ENCODE assay signal across 10 mouse cellular contexts in genomic region chr8:124283644-124284332, GRCm38 (mm10). TPM values are rescaled to one million over a fixed set of nuclear protein-coding genes. Genes with fewer than 3 reads are reported as not detected.
DNase-seq lines count a peak whose midpoint lies in the region; ATAC-seq and TF ChIP-seq lines count a peak whose summit lies in the region.
"Had no signal": no experiment of that assay in that cellular context is flagged by ENCODE, and none has a peak within 500 bp of the region (broad histone marks: within the 10 kb centered on the region; RNA-seq: fewer than 3 reads in every experiment).

No protein-coding gene starts in this region.

- H3K27me3 ChIP-seq in ES-Bruce4 (ENCODE audit: control insufficient read depth, insufficient read depth, low read length, poor library complexity, severe bottlenecking): no peaks in the 10 kb centered on the region
- H3K27me3 ChIP-seq in forebrain, postnatal 0 days (ENCODE audit: insufficient read depth, low read length): no peaks in the 10 kb centered on the region
- no peaks in the 10 kb centered on the region for H3K27me3 ChIP-seq in midbrain, embryonic 14.5 days (ENCODE audit: control insufficient read depth, insufficient read depth, low read length)
- H3K27me3 ChIP-seq: liver, embryonic 13.5 days had no signal

- no peak for TF ChIP-seq EP300 in ES-Bruce4 (IDR thresholded peaks at IDR 0.05; ENCODE audit: insufficient read depth, low read depth, low read length)

- H3K4me1 ChIP-seq in ES-Bruce4 (ENCODE audit: control insufficient read depth, insufficient read depth, low read length): peaks cover 9% of the 10 kb centered on the region
- H3K4me1 ChIP-seq in forebrain, postnatal 0 days (ENCODE audit: insufficient read depth): peaks cover 34% of the 10 kb centered on the region
- H3K4me1 ChIP-seq in midbrain, embryonic 14.5 days (ENCODE audit: control insufficient read depth, insufficient read depth, low read length): peaks cover 65% of the 10 kb centered on the region

- H3K9ac ChIP-seq in ES-Bruce4 (ENCODE audit: low read depth, poor library complexity, severe bottlenecking): no peak overlapping the region
- no peak overlapping the region for H3K9ac ChIP-seq in forebrain, postnatal 0 days
- peak overlapping the region; percentile 31; the same call in 1 of the 2 replicates for H3K9ac ChIP-seq in midbrain, embryonic 14.5 days (replicated peaks; ENCODE audit: low read length)
- H3K9ac ChIP-seq: liver, embryonic 13.5 days had no signal

- peak; percentile 56 for DNase-seq in cerebellum, adult 11-12 months
- no peak for DNase-seq in cerebellum, adult 8-10 months
- no peak for DNase-seq in forebrain, postnatal 0 days
- no peak for DNase-seq in midbrain, embryonic 14.5 days
- no peak for DNase-seq in spleen, postnatal 10 days (ENCODE audit: low spot score in 2 of 2)
- DNase-seq in urinary bladder, adult 2 months (ENCODE audit: low spot score): no peak
- DNase-seq in urinary bladder, postnatal 14 days (ENCODE audit: low spot score): no peak
- DNase-seq: liver, embryonic 13.5 days; right cerebral cortex, postnatal 25 days had no signal

- WGBS in forebrain, postnatal 0 days: 28% methylated on average over 11 of the region's 11 CpGs
- WGBS in midbrain, embryonic 14.5 days: 17% methylated on average over 11 of the region's 11 CpGs

- no peak overlapping the region for H3K4me2 ChIP-seq in forebrain, postnatal 0 days (ENCODE audit: low read depth)
- peak overlapping the region; percentile 4; the same call in 1 of the 2 replicates for H3K4me2 ChIP-seq in midbrain, embryonic 14.5 days (ENCODE audit: low read length)
- H3K4me2 ChIP-seq: liver, embryonic 13.5 days had no signal

- peak overlapping the region; percentile 63 for H3K27ac ChIP-seq in ES-Bruce4 (ENCODE audit: insufficient read depth, low read length)
- peak overlapping the region; percentile 70 for H3K27ac ChIP-seq in forebrain, postnatal 0 days (ENCODE audit: low read depth, low read length)
- H3K27ac ChIP-seq in midbrain, embryonic 14.5 days (replicated peaks; ENCODE audit: low read depth, low read length): peak overlapping the region; percentile 91
- H3K27ac ChIP-seq: liver, embryonic 13.5 days had no signal

- H3K36me3 ChIP-seq in ES-Bruce4 (ENCODE audit: control insufficient read depth, insufficient read depth, low read length, poor library complexity, severe bottlenecking): no peaks in the 10 kb centered on the region
- H3K36me3 ChIP-seq in forebrain, postnatal 0 days (ENCODE audit: insufficient read depth): no peaks in the 10 kb centered on the region
- H3K36me3 ChIP-seq in midbrain, embryonic 14.5 days (ENCODE audit: control insufficient read depth, insufficient read depth, low read length): no peaks in the 10 kb centered on the region
- H3K36me3 ChIP-seq: liver, embryonic 13.5 days had no signal

- no peak for TF ChIP-seq POLR2A in ES-Bruce4 (IDR thresholded peaks at IDR 0.05; ENCODE audit: insufficient read depth, low read length)

- no peak overlapping the region for H3K4me3 ChIP-seq in ES-Bruce4 (ENCODE audit: low read depth, low read length)
- no peak overlapping the region for H3K4me3 ChIP-seq in forebrain, postnatal 0 days (ENCODE audit: low read depth, low read length)
- no peak overlapping the region for H3K4me3 ChIP-seq in midbrain, embryonic 14.5 days (replicated peaks; ENCODE audit: low read depth, low read length)
- H3K4me3 ChIP-seq: liver, embryonic 13.5 days had no signal

- no peak for TF ChIP-seq CTCF in ES-Bruce4 (IDR thresholded peaks at IDR 0.05; ENCODE audit: low read depth, low read length)
- no peak for TF ChIP-seq CTCF in forebrain, postnatal 0 days (IDR thresholded peaks at IDR 0.05; ENCODE audit: low read depth)

- no peaks in the 10 kb centered on the region for H3K9me3 ChIP-seq in ES-Bruce4 (replicated peaks; ENCODE audit: control insufficient read depth, insufficient read depth, low read length, poor library complexity, severe bottlenecking)
- H3K9me3 ChIP-seq in forebrain, postnatal 0 days (ENCODE audit: low read length): no peaks in the 10 kb centered on the region
- no peaks in the 10 kb centered on the region for H3K9me3 ChIP-seq in midbrain, embryonic 14.5 days (ENCODE audit: control insufficient read depth, low read length)
- H3K9me3 ChIP-seq: liver, embryonic 13.5 days had no signal

- ATAC-seq in forebrain, postnatal 0 days: 0 out of 2 replicates have a peak, but pooled peaks have one; percentile 0
- ATAC-seq in midbrain, embryonic 14.5 days (ENCODE audit: low FRiP score, low TSS enrichment): no peak

RNA-seq across cellular contexts. Expression of gene Galnt2, which starts 52.6 kb away (rescaled TPM):
- polyA plus RNA-seq in ES-Bruce4 (2011; ENCODE audit: insufficient read depth, insufficient read length, low read depth, missing spikeins): 5.6 and 11.5 TPM in 2 replicates
- 55.4 and 55.5 TPM in 2 replicates for total RNA-seq in forebrain, postnatal 0 days (2014; rRNA removed)
- polyA plus RNA-seq in forebrain, postnatal 0 days (2015; fragmentation: Nextera tagmentation; extraction: Ambion mirVana): 58.2 and 63.1 TPM in 2 replicates
- polyA plus RNA-seq in midbrain, embryonic 14.5 days (2014; fragmentation: Nextera tagmentation; extraction: Ambion mirVana): 65.8 and 70.1 TPM in 2 replicates
- polyA plus RNA-seq in urinary bladder, adult 2 months (2012; rRNA removed): 57.3 and 74.4 TPM in 2 replicates
